Mouse (Mus musculus): Measurements from ENCODE around the gene Zfpm1.

Zfpm1 gene

DNA sequence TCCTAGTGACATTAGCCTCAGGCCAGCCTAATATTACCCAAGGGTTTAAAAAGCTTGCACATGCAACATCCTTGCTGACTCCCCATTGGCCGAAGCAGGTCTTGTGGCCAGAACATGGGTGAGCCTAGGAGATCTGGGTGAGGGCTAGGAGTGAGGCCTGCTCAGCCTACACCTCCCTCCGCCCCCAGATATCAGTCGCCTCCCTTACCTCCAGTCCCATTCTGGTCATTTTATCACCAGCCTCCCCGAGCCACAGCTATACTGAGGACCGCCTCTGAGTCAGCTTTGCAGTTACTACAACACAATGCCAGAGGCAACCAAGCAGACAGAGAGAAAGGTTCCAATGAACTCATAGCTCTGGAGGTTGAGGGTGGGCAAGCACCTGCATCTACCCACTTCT, 5.6 kb upstream of the Zfpm1 start:
- DNase-seq, result no peak

DNA sequence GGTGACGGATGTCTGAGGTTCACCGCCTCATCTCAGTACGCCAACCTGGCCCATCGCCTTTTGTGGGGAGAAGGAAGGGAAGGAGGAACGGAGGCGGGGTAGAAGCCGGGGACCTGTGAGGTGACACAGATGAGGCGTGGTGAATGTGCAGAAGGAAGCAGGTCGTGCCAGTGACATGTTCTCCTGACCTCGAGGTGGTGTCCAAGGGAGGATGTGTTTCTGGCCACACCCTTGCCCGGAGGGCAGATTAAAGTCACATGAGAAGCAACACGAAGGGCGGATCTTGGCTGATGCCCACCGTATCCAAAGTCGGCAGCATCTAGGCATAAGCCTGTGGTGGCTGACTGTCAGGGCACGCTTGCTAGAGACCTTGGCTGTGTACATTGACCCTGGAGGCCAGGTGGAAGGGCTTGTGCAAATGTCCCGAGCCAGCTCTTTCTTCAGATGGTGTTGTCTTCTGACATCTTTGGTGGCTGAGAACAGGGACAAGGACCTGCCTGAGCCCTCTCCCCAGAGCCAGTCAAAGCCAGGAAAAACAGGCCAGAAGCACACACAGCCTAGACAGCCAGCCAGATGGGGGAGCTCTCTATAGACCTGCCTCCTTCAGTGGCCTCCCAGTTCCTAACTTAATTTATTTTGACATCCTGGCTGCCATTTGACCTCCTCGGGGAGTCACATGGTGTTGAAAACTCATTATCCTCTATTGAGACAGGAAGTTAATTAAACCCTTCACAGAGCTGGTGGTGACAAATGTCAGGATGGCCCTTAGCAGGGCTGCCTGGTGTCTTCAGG, 4.5 kb upstream of the Zfpm1 start:
- DNase-seq, result no peak

DNA sequence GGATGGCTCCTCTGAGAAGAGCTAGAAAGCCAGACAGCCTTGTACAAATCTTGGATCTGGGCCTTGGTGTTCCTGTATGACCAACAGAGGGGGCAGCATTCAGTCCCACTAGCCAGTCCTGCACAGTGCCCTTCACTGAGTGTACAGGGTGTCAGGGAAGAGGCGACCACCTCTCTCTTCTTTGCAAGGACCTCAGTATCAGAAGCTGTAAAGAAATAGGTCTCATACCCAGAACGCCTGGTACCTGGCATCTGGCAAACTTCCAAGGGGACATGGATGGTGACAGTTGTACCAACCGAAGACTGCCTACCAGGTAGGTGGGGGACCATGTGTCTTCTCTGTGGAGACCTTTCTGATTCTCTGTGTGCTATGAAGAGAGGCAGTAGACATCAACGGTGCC, 1.8 kb upstream of the Zfpm1 start:
- peak in 1 of 2 experiments; percentile 42 for DNase-seq

DNA sequence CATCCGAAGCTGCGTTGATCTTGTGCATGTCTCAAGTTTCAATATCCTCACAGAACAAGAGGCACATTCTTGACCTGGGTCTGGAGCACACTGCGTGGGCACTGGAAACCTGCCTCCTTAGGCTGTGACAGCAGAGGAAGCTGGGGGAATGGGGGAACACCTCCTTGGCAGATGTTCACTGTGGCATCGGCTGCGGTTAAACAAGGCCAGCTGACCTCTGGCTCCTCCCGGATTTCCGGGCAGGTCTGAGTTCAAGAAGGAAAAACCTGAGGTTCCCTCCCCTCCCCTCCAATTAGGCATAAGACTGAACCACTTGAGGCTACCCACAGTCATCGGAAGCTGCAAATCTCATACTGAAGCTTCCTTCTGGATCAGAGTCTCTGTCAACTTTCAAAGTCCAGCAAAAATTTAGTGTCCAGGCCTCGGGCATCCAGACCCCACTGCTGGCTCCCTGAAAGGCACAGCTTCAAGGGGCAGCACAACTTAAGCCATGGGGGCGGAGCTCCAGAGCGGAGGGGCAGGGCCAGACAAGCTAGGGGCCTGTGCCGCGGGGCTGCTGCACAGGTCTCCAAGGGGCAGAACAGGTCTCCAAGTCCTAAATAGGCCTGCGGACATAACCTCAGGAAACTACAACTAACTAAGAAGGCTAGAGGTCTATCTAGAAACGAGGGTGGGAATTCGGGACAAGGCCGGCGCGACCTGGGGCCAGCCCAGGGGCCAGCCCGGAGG, 1.2 kb upstream of the Zfpm1 start:
- DNase-seq, result peak in 1 of 2 experiments; percentile 19

DNA sequence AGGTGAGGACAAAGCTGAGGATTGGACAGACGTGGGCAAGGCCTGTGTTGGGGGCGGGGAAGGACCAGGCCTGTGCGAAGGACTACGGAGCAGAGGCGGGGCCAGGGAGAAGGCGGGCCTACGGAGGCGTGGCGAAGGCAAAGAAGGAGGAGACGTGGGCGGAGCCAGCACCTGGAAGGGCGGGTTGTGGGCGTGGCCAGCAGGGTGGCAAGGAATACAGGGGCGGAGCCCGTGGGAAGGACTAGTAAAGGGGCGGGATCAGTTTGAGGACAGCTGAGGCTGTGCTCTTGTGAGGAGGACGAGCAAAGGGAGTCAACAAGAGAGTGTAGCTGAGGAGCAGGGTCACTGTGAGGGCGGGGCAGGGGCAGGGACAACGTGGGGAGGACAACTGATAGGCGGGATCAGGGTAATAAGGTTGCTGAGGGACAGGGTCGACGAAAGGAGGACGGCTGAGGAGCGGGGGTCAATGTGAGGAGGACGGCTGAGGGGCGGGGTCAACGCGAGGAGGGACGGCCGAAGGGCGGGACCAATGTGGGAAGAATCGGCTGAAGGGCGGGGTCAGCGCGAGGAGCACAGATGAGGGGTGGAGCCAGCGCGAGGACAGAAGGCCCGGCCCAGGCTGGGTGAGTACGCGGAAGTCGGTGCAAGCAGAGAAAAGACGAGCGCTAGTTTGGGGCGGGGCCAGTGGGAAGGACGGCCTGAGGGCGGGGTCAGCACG, 465 bp upstream of the Zfpm1 start:
- DNase-seq, result peak; percentile 96 to 99

DNA sequence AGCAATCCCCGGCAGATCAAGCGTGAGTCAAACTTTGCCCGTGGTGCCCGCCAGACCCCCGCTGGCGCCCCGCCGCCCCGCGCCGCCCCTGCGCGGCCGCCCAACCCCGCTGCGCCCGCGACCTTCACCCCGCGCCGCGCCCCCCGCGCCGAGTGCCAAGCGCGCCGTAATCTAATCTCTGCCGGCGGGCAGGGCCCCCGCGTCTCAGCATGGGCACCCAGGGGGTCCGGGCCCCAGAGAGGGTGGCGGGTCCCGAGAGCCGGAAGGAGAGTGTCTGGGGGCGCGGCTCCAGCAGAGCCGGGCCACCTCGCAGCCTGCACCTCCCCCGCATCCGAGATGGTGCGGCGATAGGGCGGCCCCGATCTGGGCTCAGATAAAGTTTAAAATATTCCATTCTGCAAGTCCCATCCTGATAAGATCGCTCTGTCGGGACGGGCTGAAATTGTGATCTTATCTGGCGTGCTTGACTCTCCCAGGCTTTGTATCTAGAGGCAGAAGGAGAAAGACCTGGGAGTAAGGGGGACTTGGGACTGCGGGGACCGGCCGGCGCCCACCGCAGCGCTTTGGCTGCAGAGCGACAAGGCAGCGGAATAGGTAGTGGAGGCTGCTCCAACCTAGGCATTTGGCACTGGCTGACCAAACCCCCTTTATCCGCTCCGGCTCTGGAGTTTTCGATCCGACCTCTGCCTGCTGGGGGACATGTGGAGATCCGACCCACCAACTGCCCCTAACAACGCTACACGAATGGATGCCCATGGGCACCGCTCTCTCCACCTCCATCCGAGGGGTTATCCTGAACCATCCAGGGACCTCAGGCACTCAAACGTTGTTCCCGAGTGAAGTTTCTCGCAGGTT, 787 bp downstream of the Zfpm1 start:
- DNase-seq, result peak in 1 of 2 experiments; percentile 60

DNA sequence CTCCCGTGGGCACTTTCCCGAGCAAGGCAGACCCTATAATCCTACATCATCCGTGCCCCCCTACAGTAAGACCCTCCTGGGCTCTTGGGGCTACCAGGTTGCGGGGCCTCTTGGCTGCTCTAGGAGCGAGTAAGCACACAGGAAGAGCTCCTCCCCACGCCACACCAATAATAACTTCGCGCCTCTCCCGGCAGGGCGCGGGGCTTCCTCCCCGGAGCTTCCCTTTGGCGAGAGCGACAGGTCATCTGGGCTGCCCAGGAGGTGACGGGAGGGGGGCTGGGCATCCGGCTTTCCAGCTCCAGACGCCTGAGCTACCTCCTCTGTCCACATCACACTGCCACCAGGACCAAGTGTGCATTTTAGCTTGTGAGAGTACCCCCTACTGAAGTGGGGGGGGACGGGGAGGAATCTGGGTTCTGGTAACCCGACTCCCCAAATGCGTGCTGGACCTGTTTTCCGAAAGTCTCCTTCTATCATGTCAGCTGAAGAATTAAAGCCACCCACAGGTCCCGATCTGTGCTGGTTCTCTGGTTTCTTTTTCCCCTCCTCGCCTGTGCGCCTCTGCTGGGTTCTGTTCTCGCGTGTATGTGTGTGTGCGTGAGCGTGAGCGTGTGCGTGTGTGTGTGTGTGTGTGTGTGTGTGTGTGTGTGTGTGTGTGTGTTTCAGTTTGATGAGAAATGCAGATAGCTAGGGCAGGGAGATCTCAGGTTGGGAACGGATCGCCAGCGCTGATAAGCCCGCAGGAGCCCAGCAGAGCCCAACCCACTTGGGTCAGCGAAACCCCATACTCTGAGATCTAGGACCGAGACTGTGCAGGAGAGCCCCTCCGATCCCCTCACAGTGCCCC, 1.6 kb downstream of the Zfpm1 start:
- peak in 1 of 2 experiments; percentile 60 for DNase-seq

DNA sequence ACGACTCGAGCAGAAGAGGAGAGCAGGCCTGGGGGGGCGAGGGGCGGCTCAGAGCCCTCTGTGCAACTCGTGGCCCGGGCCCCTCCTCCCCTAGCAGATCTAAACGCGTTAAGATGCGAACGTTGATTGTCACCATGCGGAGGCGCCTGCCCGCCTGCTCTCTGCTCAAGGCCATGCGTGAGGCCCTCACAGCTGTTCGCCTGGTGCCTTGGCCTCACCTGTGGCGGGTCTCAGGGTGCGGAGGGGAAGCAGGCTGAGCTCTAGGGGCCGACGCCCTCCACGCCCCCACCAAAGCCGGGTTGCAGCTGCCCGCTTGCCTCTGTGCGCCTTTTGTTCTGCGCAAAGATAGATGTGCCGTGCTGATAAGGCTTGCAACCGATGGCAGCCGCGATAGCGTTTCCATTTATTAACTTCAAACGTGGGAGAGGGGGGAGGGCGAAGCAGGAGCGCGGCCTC, 2.3 kb downstream of the Zfpm1 start:
- peak; percentile 65 to 68 for DNase-seq

DNA sequence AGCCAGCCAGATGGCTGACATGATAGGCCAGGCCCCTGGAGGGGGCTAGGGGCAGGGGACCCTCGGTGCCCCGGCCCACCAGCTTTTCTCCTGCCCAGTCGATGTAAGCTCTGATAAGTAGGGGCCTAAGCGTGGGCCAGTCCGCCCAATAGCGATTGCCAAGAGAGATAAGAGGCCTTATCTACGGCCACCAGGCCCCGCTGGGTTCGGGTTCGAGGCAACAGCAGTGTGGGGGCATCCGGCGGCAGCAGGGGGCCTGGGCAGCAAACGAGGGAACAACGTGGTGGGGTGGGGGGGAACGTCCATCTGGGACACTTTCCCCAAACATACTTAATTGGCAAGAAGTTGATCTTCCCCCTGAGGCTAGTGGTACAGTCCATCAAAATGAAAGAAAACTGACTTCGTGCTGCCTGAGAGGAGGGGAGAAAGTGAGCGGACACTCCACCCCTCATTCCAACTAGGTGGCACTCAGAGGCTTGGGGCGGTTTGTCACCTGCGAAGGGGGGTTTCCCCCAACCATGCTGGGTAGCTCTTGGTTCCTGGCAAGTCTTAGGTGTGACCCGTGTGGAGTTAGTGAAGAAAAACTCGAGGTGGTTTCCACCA, 2.8 kb downstream of the Zfpm1 start:
- peak in 1 of 2 experiments; percentile 38 for DNase-seq

DNA sequence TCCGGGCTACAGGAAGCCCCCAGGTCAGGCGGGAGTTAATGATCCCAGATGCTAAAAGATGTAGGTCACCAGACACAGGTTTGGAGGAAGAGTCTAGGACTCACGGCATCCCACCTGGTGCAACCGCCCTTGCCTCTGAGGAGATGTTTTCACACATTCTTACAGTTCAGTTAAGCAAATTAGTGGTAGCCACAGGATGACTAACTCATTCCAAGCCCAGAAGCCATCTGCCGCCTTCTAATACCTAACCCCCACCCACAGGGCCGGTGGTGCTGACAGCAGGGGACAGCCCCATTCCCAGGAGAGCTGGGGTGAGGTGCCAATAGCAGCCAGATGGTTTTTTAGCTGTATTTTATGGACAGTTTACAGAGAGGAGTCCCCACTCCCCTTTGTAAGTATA, 3.8 kb downstream of the Zfpm1 start:
- DNase-seq, result peak in 1 of 2 experiments; percentile 60

DNA sequence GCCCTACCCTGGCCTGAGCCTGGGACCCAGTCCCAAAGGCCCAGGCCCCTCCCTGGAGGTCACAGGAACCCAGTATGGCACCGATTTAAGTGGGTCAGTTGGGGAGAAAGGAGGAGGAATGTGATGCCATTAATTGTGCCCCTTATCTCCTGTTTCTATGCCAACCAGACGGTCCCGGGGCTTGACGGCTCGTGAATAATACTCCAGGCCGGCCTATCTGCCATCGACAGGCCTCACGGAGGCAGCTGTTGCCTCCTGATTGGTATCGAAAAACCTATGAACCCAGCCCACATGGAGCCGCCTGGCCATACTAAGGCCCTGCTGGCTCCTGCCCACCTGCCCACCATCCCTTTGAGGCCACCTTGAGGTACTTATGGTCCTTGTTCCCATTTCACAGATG, 5.0 kb downstream of the Zfpm1 start:
- DNase-seq, result no peak

DNA sequence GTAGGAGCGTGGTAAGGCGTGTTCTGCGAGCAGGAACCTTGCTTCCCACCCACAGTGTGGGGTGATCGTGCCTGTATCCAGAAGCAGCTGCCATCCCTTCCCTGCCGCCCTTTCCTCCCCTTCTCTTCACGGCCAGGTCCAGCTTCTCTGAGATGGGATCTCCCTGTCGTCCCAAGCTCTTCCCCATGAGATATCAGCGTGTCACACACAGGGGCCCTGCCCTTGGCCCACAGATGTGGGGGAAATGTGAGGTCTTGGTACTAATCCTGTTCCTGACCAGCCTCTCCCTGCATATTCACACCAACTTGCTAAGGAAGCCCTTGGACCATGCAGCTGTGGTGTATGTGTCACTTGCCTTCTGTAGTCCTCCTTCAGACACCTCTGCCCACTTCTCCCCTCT, 5.8 kb downstream of the Zfpm1 start:
- no peak for DNase-seq

DNA sequence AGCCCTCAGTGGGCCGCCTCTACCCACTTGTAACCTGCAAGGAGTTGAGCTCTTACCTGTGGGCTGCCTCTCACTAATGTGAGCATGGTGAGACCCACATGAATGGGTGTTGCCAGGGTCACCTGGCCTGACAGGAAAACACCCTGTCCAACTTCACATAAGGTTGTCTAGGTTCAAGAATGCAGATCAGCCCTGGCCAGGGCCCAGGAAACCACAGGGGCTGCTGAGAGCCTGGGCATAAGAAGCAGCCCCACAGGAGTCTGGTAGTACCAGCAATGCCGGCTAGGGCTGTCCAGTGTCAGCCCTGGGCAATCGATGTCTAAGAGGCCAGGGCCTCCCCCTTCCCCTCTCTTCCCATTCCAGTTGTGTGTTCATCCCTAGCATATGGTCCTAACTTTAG, 6.4 kb downstream of the Zfpm1 start:
- DNase-seq, result peak in 1 of 2 experiments; percentile 44

DNA sequence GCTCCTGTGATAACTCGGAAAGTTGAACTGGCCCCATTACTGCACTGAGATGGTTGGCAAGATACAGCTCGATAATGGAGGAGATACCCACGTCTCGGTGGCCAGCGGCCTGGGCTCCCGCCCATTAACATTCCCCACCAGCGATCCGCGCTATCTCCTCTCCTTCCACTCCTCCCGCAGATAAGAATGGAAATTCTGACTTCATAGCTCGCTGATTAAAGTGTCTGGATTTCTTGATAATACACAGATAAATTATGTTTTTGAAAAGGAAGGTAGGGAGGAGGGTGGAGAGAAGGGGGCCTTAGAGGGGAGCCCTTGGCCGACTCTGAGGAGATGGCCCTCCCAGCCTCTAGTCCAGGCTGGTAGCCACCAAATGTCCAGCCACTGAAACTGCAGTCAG, 9.1 kb downstream of the Zfpm1 start:
- DNase-seq, result no peak

DNA sequence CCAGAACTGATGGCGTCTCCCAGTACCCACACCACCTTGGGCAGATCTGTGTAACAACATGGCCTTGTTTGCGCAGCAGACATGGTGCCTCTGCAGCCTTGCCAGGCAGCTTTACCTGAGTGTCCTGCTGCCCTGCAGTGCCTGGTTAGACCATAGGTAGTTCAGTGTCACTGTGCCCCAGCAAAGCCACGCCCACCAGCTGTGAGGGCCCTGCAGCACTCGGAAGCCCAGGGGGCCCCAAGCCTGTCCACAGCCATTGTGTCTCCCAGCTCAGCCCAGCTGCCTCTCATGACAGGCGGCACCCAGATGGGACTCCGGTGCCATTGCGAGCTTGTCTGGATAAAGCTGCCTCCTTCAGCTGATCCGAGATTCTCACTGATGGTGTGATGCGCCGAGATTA, 9.6 kb downstream of the Zfpm1 start:
- no peak for DNase-seq

DNA sequence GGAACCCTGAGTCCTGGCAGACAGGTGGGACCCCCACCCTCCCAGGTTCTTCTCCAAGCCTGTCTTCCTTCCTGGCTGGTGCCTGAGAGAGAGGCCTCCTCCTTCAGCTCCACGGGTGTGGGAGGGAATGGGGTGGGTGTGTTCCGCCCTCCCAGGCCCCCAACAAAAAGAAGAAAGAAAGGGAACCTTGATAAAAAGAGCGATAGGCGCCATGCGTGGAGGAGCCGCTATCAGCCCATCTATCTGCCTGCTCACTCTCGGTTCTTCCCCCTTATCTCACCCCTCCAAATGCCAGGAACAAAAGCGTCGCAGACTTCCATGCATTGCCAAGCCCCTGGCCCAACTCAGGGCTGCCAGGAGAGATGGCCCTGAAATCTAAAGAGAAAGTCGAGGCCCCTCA, 11.5 kb downstream of the Zfpm1 start:
- DNase-seq, result no peak

DNA sequence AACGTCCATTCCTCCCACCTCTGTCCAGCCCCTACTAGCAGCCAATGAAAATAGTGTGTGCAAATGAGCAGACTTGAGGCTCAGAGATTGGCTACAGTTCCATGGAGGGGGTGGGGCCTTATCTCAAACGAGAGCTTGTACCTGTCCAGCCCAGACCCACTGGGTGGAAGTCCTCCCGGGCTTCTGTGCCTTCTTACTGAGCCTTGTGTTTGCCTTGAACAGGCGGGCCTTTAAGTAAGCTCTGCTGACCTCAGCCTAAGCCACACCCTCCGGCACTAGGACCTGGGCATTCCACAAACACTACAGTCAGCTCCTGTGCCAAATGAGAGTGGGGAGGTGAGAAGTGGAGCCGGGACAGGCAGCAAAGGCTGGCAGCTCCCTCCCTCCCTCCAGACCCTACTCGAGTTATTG, 12.3 kb downstream of the Zfpm1 start:
- DNase-seq, result peak in 1 of 2 experiments; percentile 47

DNA sequence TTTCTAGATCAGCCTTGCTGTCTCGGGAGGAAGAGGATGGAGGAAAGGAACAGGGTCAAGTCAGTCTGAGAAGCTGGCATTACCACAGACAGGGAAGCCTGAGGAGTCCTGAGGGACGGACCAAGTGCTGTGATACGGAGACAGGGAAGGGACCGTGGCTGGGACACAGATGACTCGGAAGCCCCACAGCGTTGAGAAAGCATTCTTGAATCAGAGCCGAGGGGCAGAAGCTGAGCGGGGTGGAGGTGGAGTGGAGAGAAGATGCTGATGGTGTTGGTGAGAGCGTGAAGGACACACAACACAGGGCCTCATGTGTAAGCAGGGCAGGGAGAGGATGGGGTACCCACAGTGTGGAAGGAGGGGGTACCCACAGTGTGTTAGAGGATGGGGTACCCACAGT, 13.4 kb downstream of the Zfpm1 start:
- DNase-seq, result peak in 1 of 2 experiments; percentile 34

DNA sequence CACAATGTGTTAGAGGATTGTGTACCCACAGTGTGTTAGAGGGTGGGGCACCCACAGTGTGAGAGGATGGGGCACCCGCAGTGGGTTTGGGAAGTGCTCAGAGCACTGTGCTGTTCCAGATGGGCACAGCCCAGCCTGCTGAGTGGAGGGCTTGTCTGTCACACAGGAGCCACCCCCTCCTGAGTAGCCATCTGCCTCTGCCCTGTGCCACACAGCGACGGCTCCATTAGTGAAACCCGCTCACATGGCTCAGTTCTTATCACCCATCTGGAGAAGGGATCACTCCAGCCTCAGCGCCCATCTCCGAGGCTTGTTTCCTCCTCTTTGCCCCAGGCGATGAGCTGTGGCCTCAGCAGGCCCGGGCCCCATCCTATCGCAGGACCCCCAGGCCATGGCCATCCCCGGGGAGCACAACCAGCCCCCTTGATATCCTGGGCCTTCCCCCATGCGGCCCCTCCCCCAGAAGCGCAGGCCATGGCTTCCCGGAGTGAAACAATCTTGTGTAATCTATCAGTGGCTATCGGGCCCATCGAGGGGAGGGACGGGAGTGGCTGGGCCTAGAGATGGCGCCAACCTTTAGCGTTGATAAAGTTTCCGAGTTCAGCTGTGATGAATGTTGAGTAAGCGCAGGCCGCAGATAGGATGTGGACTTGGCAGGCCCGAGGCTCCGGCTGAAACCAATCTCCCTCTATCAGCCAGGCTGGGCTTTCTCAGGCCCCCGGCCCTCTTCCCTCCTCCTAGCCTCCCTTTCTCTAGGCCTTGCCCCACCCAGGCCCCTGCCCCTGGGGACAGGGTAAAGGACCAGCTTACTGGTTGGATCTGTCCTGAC, 14.4 kb downstream of the Zfpm1 start:
- peak; percentile 84 to 88 for DNase-seq
